Mouse (Mus musculus): ENCODE results near the gene Mindy3. TPM values are rescaled to one million over a fixed set of nuclear protein-coding genes. Genes with fewer than 3 reads are reported as not detected.
A peak's percentile ranks its signal among the peaks of the same experiment; 100 is the strongest.

The Mindy3 gene
- total and polyA plus RNA-seq, 3 experiments: 40.7 to 117 (median 41.5) TPM

- DNase-seq: peak; percentile 89
These were observed 117.7 kb downstream of the Mindy3 start, which contains the start of gene Itga8 for GRCm38 (mm10) chr2:12301431-12302170. Gene Itga8, minus strand, starts transcription at chr2:12301922.

DNA sequence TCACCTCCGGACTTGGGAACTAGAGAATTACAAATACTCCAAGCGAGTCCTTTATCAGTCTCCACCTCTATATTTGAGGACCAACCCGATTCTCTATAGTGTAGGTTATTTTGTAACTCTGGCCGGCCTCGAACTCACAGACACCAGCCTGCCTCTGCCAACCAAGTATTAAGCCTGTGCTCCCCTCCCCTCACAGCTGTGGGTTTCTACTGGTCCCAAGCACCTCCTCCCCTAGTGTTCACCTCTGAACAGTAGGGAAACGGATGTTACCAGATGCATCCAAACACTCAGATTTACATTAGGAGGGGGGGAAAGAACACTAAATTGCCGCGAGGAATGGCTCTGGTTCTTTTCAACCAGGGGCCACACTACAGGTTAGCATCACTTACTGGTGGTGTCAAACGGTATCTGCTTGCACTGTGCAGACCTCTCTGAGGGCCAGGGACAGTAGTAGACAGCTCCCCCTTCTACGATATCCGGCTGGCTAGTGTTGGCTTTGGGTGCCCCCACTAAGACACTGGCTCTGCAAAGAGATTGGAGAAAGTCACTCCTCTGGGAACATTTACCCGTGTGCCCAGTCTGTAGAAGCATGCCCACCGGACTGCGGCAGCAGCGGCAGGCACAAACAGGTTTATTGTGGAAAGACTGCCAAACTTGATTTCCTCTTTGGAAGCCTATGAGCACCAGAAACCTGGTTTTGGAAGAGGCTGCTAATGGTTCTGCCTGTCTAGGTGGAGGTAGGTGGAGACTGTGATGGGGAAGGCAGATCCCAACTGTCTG lies 118.6 kb downstream of the Mindy3 start:
- DNase-seq: no peak

DNA sequence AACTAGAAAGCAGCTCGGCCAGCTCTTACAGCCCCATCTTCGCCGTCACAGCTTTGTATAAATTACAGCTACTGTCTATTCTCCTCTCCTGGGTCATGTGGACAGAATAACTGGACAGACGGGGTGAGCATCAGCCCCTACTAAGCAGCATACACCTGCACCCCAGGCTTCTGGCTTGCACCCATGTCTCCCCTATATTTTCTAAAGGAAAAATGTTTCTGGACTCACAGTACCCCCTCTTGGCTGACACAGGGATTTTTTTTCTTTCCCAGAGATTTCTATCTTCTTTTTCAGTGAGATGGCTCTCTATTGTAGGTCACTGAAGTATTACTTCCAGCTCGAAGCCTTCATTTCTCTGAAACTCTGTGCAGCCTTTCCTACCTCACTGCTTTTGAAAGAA lies 122.0 kb downstream of the Mindy3 start:
- DNase-seq: no peak

Other genes starting within 250 kb of the Mindy3 start
- 10 to 100 TPM; 16.8 to 18.3 TPM for gene Itga8, start 117.5 kb downstream of the Mindy3 start, total RNA-seq (2021)
- gene Itga8, start 117.5 kb downstream of the Mindy3 start, polyA plus RNA-seq (2012; rRNA removed): 9.8 and 10.9 TPM in 2 replicates